In genomic region chr17:53627497-53627896, GRCm38 (mm10) we compare ENCODE assay signal across 11 mouse cellular contexts.
A peak's percentile ranks its signal among the peaks of the same experiment; 100 is the strongest.
DNase-seq lines count a peak whose midpoint lies in the region; ATAC-seq lines count a peak whose summit lies in the region.
"Had no signal": no experiment of that assay in that cellular context is flagged by ENCODE, and none has a peak within 500 bp of the region (broad histone marks: within the 10 kb centered on the region; RNA-seq: fewer than 3 reads in every experiment).

No protein-coding gene starts in this region.

- H3K4me2 ChIP-seq in liver, embryonic 16.5 days (ENCODE audit: low read depth, low read length) = no peak overlapping the region
- H3K4me2 ChIP-seq in hindbrain, embryonic 11.5 days (replicated peaks; ENCODE audit: low read depth, low read length) = no peak overlapping the region

- no peak overlapping the region for H3K9ac ChIP-seq in liver, embryonic 16.5 days (ENCODE audit: low read depth, low read length)
- no peak overlapping the region for H3K9ac ChIP-seq in hindbrain, embryonic 11.5 days (ENCODE audit: low read depth, low read length)

- ATAC-seq in liver, embryonic 16.5 days (ENCODE audit: low read depth) = peak; percentile 30; the same call in 1 of the 2 replicates
- ATAC-seq in hindbrain, embryonic 11.5 days (ENCODE audit: low FRiP score) = no peak
- ATAC-seq: hindbrain, embryonic 16.5 days had no signal

- intact Hi-C loops in left cerebral cortex, postnatal 25 days (cut with DNase I) = no loop called here

- H3K9me3 ChIP-seq in liver, embryonic 16.5 days (replicated peaks; ENCODE audit: control insufficient read depth, low read length) = no peaks in the 10 kb centered on the region
- no peaks in the 10 kb centered on the region for H3K9me3 ChIP-seq in hindbrain, embryonic 11.5 days (ENCODE audit: control insufficient read depth, low read length)
- H3K9me3 ChIP-seq: midbrain, embryonic 10.5 days had no signal

- DNase-seq in gastrocnemius, adult 18-20 months (ENCODE audit: low spot score) = peak; percentile 9
- DNase-seq in gastrocnemius, postnatal 25 days = no peak
- DNase-seq in liver = no peak
- peak; percentile 31 to 36 for DNase-seq in kidney, adult 8-10 months
- no peak for DNase-seq in hindbrain, embryonic 11.5 days (ENCODE audit: low spot score)
- no peak for DNase-seq in left cerebral cortex, postnatal 25 days (ENCODE audit: low spot score in 2 of 2)
- DNase-seq: lung, postnatal 14 days; right cerebral cortex, postnatal 14 days had no signal

- H3K4me3 ChIP-seq in liver, embryonic 16.5 days (ENCODE audit: low read depth, low read length) = no peak overlapping the region
- H3K4me3 ChIP-seq in hindbrain, embryonic 11.5 days (ENCODE audit: low read depth, low read length) = no peak overlapping the region
- H3K4me3 ChIP-seq: midbrain, embryonic 10.5 days had no signal

- peak overlapping the region; percentile 50; the same call in 1 of the 2 replicates for H3K27ac ChIP-seq in liver, embryonic 16.5 days (ENCODE audit: low read length)
- no peak overlapping the region for H3K27ac ChIP-seq in hindbrain, embryonic 11.5 days (ENCODE audit: low read depth, low read length)
- H3K27ac ChIP-seq: midbrain, embryonic 10.5 days had no signal

- WGBS in liver, embryonic 16.5 days (ENCODE audit: insufficient replicate concordance) = 77% methylated on average over 4 of the region's 4 CpGs
- 79% methylated on average over 4 of the region's 4 CpGs for WGBS in hindbrain, embryonic 11.5 days

- peaks cover 4% of the 10 kb centered on the region for H3K4me1 ChIP-seq in liver, embryonic 16.5 days (ENCODE audit: control insufficient read depth, low read depth, low read length)
- H3K4me1 ChIP-seq in hindbrain, embryonic 11.5 days (replicated peaks; ENCODE audit: control insufficient read depth, insufficient read depth, low read length) = no peaks in the 10 kb centered on the region
- H3K4me1 ChIP-seq: midbrain, embryonic 10.5 days had no signal

- no peaks in the 10 kb centered on the region for H3K27me3 ChIP-seq in liver, embryonic 16.5 days (ENCODE audit: control insufficient read depth, insufficient read depth, low read depth, low read length)
- no peaks in the 10 kb centered on the region for H3K27me3 ChIP-seq in hindbrain, embryonic 11.5 days (ENCODE audit: control insufficient read depth, insufficient read depth, low read length)

- H3K36me3 ChIP-seq in liver, embryonic 16.5 days (ENCODE audit: control insufficient read depth, insufficient read depth) = peaks cover 10% of the 10 kb centered on the region
- no peaks in the 10 kb centered on the region for H3K36me3 ChIP-seq in hindbrain, embryonic 11.5 days (ENCODE audit: control insufficient read depth, insufficient read depth, low read length)

Comparison
In these comparisons a context has a peak if more than half of its experiments do, and no peak if none do; other contexts are left out.
1. DNase-seq: peak in gastrocnemius, adult 18-20 months (single experiment) and kidney, adult 8-10 months (2 of 2); none in gastrocnemius, postnatal 25 days (single experiment), liver (single experiment), hindbrain, embryonic 11.5 days (single experiment) and left cerebral cortex, postnatal 25 days (0 of 2).